Mouse (Mus musculus) neural tube, embryonic 13.5 days (tissue): ENCODE data around the gene Gm49366. TPM values are rescaled to one million over a fixed set of nuclear protein-coding genes. Genes with fewer than 3 reads are reported as not detected.
"Not testable (repeated sequence)": the region's sequence is repeated elsewhere in the genome, so short reads cannot be mapped to it uniquely, and the experiment has no call there.

Experiments
- ATAC-seq: fragments of 200-750 bp; cut with Nextera tagmentation; 2 replicates; pipeline ENCODE4 v1.8.0; 2017; ENCODE audit warnings: low read depth, mild to moderate bottlenecking, moderate TSS enrichment, moderate library complexity
- H3K27ac ChIP-seq: fragments of 300-500 bp; sonication (generic); replicated peaks from 2 replicates; pipeline ENCODE4 v1.5.1; 2015; ENCODE audit warnings: moderate library complexity, mild to moderate bottlenecking, inconsistent platforms
- H3K27me3 ChIP-seq: fragments of 300-500 bp; sonication (generic); 2 replicates; pipeline ENCODE4 v1.6.1; 2015; ENCODE audit warnings: mild to moderate bottlenecking, inconsistent platforms
- H3K36me3 ChIP-seq: fragments of 300-500 bp; sonication (generic); 2 replicates; pipeline ENCODE4 v1.6.1; 2015; ENCODE audit warnings: mild to moderate bottlenecking, inconsistent platforms
- H3K4me1 ChIP-seq: fragments of 300-500 bp; sonication (generic); replicated peaks from 2 replicates; pipeline ENCODE4 v1.6.1; 2015; ENCODE audit warnings: inconsistent platforms
- H3K4me2 ChIP-seq: fragments of 300-500 bp; sonication (generic); 2 replicates; pipeline ENCODE4 v1.6.1; 2015; ENCODE audit warnings: inconsistent platforms, mild to moderate bottlenecking, moderate library complexity
- H3K4me3 ChIP-seq: fragments of 300-500 bp; sonication (generic); 2 replicates; pipeline ENCODE4 v1.5.1; 2015; ENCODE audit warnings: mild to moderate bottlenecking, inconsistent platforms
- H3K9ac ChIP-seq: fragments of 300-500 bp; sonication (generic); 2 replicates; pipeline ENCODE4 v1.6.1; 2015; ENCODE audit warnings: moderate library complexity, mild to moderate bottlenecking, inconsistent platforms
- H3K9me3 ChIP-seq: fragments of 300-500 bp; sonication (generic); 2 replicates; pipeline ENCODE4 v1.6.1; 2016; ENCODE audit warnings: inconsistent platforms
- WGBS: fragments of 180-500 bp; shearing (Covaris S2); methylation state at CpG from one replicate; pipeline ENCODE4 v1.1.7; 2015; 5-methylcytosine and 5-hydroxymethylcytosine counted together
- polyA plus RNA-seq: library from polyadenylated mRNA; unstranded; fragments of >200 nt; fragmentation: Nextera tagmentation; extraction: Ambion mirVana; gene quantifications from 2 replicates; pipeline ENCODE4 v1.2.1, GENCODE M21; 2015

The Gm49366 gene
- polyA plus RNA-seq, 1 experiment from 2014 or later, result not detected

DNA sequence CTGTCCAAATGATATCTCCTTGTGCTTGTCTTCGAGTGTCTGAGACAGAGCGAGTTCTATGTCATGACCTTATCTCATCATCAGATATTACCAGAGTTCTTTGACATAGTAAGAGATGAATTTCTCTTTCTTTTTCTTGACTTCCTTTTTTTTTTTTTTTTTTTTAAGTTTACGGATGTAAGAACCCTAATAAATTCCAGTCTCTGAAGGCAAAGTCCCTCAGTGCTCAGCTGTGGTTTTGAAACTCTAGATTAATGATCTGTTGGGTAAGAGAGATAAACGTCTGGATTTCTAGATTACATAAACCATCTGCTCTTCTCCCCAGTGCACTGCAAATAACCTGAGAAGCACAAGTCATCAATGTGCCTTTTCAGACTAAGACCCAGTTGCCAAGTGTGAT is 4.6 kb upstream of the Gm49366 start:
- Histone ChIP-seq H3K9ac (no peak overlapping the region), H3K36me3 (no peaks in the 10 kb centered on the region), H3K9me3 (no peaks in the 10 kb centered on the region), H3K4me3 (no peak overlapping the region), H3K4me1 (0 out of 2 replicates have a peak, but pooled peaks cover 3% of the 10 kb centered on the region), H3K27ac (no peak overlapping the region), H3K4me2 (no peak overlapping the region), H3K27me3 (peaks cover 3% of the 10 kb centered on the region; the same call in 1 of the 2 replicates)
- no peak for ATAC-seq
- WGBS, result 67% methylated on average over 4 of the region's 4 CpGs

DNA sequence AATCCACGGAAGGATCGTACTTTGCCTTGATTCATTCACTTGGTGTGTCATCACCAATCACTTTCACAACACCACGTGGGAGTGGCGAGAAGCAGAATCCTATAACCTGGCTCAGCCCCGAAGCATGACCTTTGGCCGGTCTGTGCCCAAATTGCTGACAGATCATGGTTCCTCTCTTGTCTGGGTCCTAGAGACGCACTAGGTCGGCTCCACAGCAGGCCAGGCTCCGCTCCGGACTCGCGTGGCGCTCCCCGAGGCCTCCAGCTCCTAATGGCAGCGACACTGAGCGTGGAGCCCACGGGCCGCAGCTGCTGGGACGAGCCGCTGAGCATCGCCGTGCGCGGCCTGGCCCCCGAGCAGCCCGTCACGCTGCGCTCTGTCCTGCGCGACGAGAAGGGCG is 494 bp upstream of the Gm49366 start, which contains the start of gene Acot4:
Gene Acot4, plus strand, starts transcription at position 139 of the 400 bp plus-strand sequence.
- H3K36me3 ChIP-seq, H3K27ac ChIP-seq, H3K27me3 ChIP-seq, H3K4me1 ChIP-seq: not testable (repeated sequence)
- peak; percentile 67 for ATAC-seq
- 8% methylated on average over 31 of the region's 32 CpGs for WGBS
- peak within 1 kb of the TSS; percentile 44 for H3K4me3 ChIP-seq
- peaks cover 10% of the 10 kb centered on the region; the same call in 1 of the 2 replicates for H3K9me3 ChIP-seq
- peak within 1 kb of the TSS; percentile 62 for H3K4me2 ChIP-seq
- peak within 1 kb of the TSS; percentile 66 for H3K9ac ChIP-seq

DNA sequence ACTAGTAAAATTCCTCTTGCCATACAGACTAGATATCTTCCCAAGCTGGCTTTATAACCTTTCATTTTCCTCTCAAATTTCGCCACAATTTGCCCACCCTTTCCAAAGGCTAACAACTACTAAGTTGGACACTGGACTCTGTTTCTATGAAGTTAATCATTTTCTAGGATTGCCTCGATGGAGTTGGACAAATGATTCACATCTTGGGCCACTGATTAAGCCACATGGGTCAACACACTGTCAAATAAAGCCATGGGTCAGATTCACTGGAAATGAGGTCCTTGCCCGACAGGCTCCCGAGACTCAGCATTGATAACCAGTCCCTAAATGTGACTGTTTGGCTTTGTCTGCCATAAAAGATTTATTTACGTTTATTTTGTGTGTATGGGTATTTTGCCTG is 3.5 kb downstream of the Gm49366 start:
- H3K4me1 ChIP-seq, result 0 out of 2 replicates have a peak, but pooled peaks cover 3% of the 10 kb centered on the region
- H3K9ac ChIP-seq, result no peak overlapping the region
- no peak overlapping the region for H3K27ac ChIP-seq
- no peaks in the 10 kb centered on the region; the same call in 1 of the 2 replicates for H3K36me3 ChIP-seq
- no peak for ATAC-seq
- H3K27me3 ChIP-seq, result peaks cover 3% of the 10 kb centered on the region; the same call in 1 of the 2 replicates
- H3K4me3 ChIP-seq, result no peak overlapping the region
- no peak overlapping the region for H3K4me2 ChIP-seq
- 91% methylated on average over 5 of the region's 5 CpGs for WGBS
- peaks cover 10% of the 10 kb centered on the region; the same call in 1 of the 2 replicates for H3K9me3 ChIP-seq

- WGBS, result 86% methylated on average over 2 of the region's 2 CpGs
- H3K4me1 ChIP-seq, result no peaks in the 10 kb centered on the region
- no peak overlapping the region for H3K4me3 ChIP-seq
- H3K36me3 ChIP-seq, result no peaks in the 10 kb centered on the region; the same call in 1 of the 2 replicates
- peaks cover 23% of the 10 kb centered on the region; the same call in 1 of the 2 replicates for H3K9me3 ChIP-seq
- H3K9ac ChIP-seq, result no peak overlapping the region
- no peak overlapping the region for H3K27ac ChIP-seq
- H3K27me3 ChIP-seq, result no peaks in the 10 kb centered on the region
- no peak overlapping the region for H3K4me2 ChIP-seq
- ATAC-seq, result no peak
Observed at GRCm38 (mm10) chr12:84044045-84044444, 5.3 kb downstream of the Gm49366 start.

GRCm38 (mm10) chr12:84046906-84047305 is 8.2 kb downstream of the Gm49366 start:
- Histone ChIP-seq H3K27me3 (peaks cover 7% of the 10 kb centered on the region), H3K4me1 (no peaks in the 10 kb centered on the region), H3K9ac (no peak overlapping the region), H3K36me3 (no peaks in the 10 kb centered on the region), H3K4me2 (no peak overlapping the region), H3K4me3 (no peak overlapping the region), H3K27ac (no peak overlapping the region), H3K9me3 (peaks cover 13% of the 10 kb centered on the region; the same call in 1 of the 2 replicates)
- no peak for ATAC-seq
- 94% methylated on average over 1 of the region's 1 CpGs for WGBS

DNA sequence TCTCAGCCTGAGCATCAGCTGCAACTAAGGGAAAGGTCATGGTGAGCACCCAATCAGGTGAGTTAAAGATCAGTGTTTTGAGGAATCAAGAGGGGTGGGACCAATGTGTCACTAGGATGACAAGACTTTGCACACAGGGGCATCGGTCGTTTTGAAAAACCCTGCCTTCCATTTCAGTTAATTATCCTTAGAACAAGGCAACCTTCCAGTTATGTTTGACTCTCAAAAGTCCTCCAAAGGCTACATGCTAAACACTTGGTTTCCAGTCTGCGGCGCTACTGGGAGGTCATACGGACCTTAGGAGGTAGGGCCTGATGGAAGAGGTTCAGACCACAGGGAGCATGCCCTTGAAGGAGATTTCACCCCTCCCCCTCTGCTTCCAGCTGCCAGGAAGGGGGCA is 12.0 kb downstream of the Gm49366 start:
- H3K4me1 ChIP-seq, H3K27ac ChIP-seq, ATAC-seq, H3K36me3 ChIP-seq, H3K4me3 ChIP-seq, H3K9ac ChIP-seq, H3K4me2 ChIP-seq: not testable (repeated sequence)
- H3K27me3 ChIP-seq, result peaks cover 37% of the 10 kb centered on the region
- WGBS, result 80% methylated on average over 5 of the region's 5 CpGs
- peaks cover 13% of the 10 kb centered on the region; the same call in 1 of the 2 replicates for H3K9me3 ChIP-seq

DNA sequence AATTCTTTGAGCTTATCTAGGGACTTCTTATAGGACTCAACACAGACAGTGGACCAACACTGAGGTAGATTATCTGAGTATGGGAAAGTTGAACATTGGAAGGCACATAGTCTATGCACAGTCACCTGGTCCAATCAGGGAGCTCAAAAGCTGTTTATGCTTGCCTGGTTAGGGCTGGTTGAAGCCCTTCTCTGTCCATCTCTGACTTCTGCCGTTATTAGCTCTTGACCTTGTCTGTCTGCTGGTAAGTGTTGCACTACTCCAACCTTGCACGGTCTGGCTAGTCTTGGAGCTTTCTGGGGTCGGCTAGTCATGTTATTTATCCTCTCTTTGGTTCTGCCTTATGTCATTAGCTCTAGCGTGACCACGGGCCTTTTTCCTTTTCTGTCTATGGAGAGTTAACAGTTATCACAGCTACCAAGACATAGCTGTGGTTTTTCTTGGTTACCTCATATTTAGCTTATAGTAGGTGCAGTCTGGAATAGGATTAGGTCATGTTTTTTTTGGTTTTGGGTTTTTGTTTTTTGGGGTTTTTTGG is 13.3 kb downstream of the Gm49366 start, which contains the start of gene Acot3:
Gene Acot3, plus strand, starts transcription at position 208 of the 538 bp plus-strand sequence.
- peaks cover 13% of the 10 kb centered on the region; the same call in 1 of the 2 replicates for H3K9me3 ChIP-seq
- H3K4me2 ChIP-seq, result peak within 1 kb of the TSS; percentile 77
- H3K9ac ChIP-seq, result no peak within 1 kb of the TSS
- peaks cover 6% of the 10 kb centered on the region for H3K4me1 ChIP-seq
- H3K4me3 ChIP-seq, result peak within 1 kb of the TSS; percentile 45
- peaks cover 37% of the 10 kb centered on the region for H3K27me3 ChIP-seq
- no peak for ATAC-seq
- no peak within 1 kb of the TSS for H3K27ac ChIP-seq
- 86% methylated on average over 5 of the region's 5 CpGs for WGBS
- H3K36me3 ChIP-seq, result no peaks in the 10 kb centered on the region

GRCm38 (mm10) chr12:84052609-84053008 is 13.9 kb downstream of the Gm49366 start:
- Histone ChIP-seq H3K27me3 (peaks cover 37% of the 10 kb centered on the region), H3K4me2 (peak overlapping the region; percentile 77; the same call in 1 of the 2 replicates), H3K36me3 (no peaks in the 10 kb centered on the region), H3K9me3 (peaks cover 10% of the 10 kb centered on the region; the same call in 1 of the 2 replicates), H3K4me3 (no peak overlapping the region), H3K27ac (no peak overlapping the region), H3K9ac (no peak overlapping the region), H3K4me1 (peaks cover 6% of the 10 kb centered on the region)
- WGBS, result 85% methylated on average over 7 of the region's 7 CpGs
- no peak for ATAC-seq

DNA sequence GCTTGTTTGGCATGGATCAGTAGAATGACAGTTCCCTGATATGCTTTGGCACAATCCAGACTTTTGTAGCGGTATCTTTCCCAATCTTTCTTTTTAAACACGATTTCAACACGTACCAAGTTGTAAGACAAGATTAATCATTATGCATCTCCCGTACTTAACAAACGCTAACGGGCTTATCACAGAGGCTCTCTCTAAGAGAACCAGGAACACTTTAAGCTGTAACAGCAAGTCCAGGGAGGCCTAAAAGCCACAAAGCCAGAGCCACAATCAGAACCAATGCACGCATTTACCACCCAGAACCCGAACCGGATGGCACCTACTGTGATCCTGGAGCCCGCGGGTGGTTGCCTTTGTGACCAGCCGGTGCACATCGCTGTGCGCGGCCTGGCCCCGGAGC is 14.4 kb downstream of the Gm49366 start:
- 15% methylated on average over 16 of the region's 16 CpGs for WGBS
- no peak for ATAC-seq
- peak overlapping the region; percentile 62 for H3K9ac ChIP-seq

GRCm38 (mm10) chr12:84053679-84054391 is 15.1 kb downstream of the Gm49366 start:
- H3K4me3 ChIP-seq, result peak overlapping the region; percentile 45
- peaks cover 37% of the 10 kb centered on the region for H3K27me3 ChIP-seq
- peak overlapping the region; percentile 77 for H3K4me2 ChIP-seq
- 5% methylated on average over 34 of the region's 46 CpGs for WGBS
- no peaks in the 10 kb centered on the region for H3K36me3 ChIP-seq
- H3K4me1 ChIP-seq, result peaks cover 6% of the 10 kb centered on the region
- ATAC-seq, result no peak
- H3K9ac ChIP-seq, result peak overlapping the region; percentile 62
- H3K9me3 ChIP-seq, result no peaks in the 10 kb centered on the region
- H3K27ac ChIP-seq, result no peak overlapping the region

More for the DNA sequence above, 14.4 kb downstream of the Gm49366 start:
- Histone ChIP-seq H3K27me3 (peaks cover 37% of the 10 kb centered on the region), H3K36me3 (no peaks in the 10 kb centered on the region), H3K4me2 (peak overlapping the region; percentile 77), H3K4me1 (peaks cover 6% of the 10 kb centered on the region), H3K4me3 (peak overlapping the region; percentile 45), H3K9me3 (peaks cover 4% of the 10 kb centered on the region; the same call in 1 of the 2 replicates), H3K27ac (no peak overlapping the region)

GRCm38 (mm10) chr12:84060946-84061345 is 22.2 kb downstream of the Gm49366 start:
- no peaks in the 10 kb centered on the region for H3K9me3 ChIP-seq
- no peak overlapping the region for H3K27ac ChIP-seq
- ATAC-seq, result no peak
- no peaks in the 10 kb centered on the region for H3K36me3 ChIP-seq
- no peak overlapping the region for H3K9ac ChIP-seq
- H3K27me3 ChIP-seq, result peaks cover 3% of the 10 kb centered on the region; the same call in 1 of the 2 replicates
- H3K4me3 ChIP-seq, result no peak overlapping the region
- H3K4me2 ChIP-seq, result no peak overlapping the region
- H3K4me1 ChIP-seq, result no peaks in the 10 kb centered on the region
- 36% methylated on average over 2 of the region's 2 CpGs for WGBS

GRCm38 (mm10) chr12:84062336-84062735 is 23.6 kb downstream of the Gm49366 start:
- ATAC-seq, result no peak
- H3K36me3 ChIP-seq, result no peaks in the 10 kb centered on the region
- no peak overlapping the region for H3K4me2 ChIP-seq
- H3K4me3 ChIP-seq, result no peak overlapping the region
- H3K4me1 ChIP-seq, result no peaks in the 10 kb centered on the region
- no peaks in the 10 kb centered on the region for H3K9me3 ChIP-seq
- H3K9ac ChIP-seq, result no peak overlapping the region
- H3K27ac ChIP-seq, result no peak overlapping the region
- WGBS, result 92% methylated on average over 20 of the region's 20 CpGs
- H3K27me3 ChIP-seq, result peaks cover 11% of the 10 kb centered on the region
